Mouse (Mus musculus) thymus, postnatal 4 days (tissue): Measurements from ENCODE around the gene Tpcn1.

Source experiments
- DNase-seq: peaks from one replicate; pipeline ENCODE4 v3.0.0; 2021

The Tpcn1 gene

DNA sequence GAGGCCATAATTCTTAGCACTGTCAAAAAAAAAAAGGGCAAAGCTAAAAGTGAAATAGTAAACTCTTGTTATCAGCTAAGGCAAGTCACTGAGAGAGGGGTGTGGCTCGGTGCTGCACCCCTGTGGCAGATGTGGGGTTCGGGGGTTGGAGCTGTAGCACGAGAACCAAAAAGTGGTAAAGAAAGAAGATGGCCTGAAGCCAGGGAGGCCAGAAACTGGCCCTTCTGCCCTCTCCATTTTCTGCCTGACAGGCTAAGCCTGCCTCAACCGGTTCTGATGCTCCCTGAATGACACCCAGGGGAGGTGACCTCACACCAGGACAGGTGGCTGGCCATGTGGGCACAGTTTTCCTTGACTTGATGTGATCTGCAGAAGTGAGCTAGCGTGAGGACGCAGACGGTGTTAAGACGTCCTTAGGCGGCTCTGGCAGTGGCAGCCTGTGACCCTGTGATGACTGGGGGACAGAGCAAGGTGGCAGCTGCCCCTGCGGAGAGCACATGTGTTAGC, 10.5 kb downstream of the Tpcn1 start:
- peak; percentile 86 for DNase-seq

- peak; percentile 77 for DNase-seq
Observed at GRCm38 (mm10) chr5:120576781-120577301, 11.6 kb downstream of the Tpcn1 start.

- no peak for DNase-seq
Observed at GRCm38 (mm10) chr5:120574469-120575063, 13.9 kb downstream of the Tpcn1 start.

DNA sequence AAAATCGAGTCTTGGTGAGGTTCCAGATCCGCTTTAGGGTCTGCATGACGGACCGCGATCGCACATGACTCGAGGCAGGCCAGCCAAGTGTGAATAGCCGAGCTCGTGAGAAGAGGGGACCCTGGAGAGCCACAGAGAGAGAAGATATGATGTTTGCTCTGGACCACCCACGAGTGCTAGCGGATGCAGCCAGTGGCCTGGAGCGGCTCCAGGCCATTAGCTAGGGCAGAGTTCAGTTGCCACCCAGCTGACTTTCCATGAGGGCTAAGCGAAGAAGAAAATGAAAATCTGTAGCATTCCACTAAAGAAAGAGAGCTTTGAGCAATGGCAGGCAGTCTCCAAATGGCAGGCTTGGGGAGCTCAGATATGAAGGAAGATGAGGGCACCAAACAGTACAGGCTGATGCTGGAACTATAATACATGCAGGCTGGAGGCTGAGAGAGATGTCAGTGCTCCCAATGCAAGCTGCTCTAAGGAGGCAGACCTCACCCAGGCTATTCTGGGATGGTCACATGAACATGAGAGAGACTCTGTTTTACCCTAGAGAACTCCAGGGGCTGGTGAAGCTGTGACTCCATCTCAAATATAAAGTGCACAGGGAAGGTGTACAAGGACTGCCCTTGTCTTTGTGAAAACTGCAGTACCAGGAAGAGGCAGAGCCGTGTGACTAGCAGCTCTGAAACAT, 17.3 kb downstream of the Tpcn1 start:
- no peak for DNase-seq

- no peak for DNase-seq
Observed at GRCm38 (mm10) chr5:120570289-120570897, 18.1 kb downstream of the Tpcn1 start.

- DNase-seq = no peak
Observed at GRCm38 (mm10) chr5:120569791-120570190, 18.7 kb downstream of the Tpcn1 start.

DNA sequence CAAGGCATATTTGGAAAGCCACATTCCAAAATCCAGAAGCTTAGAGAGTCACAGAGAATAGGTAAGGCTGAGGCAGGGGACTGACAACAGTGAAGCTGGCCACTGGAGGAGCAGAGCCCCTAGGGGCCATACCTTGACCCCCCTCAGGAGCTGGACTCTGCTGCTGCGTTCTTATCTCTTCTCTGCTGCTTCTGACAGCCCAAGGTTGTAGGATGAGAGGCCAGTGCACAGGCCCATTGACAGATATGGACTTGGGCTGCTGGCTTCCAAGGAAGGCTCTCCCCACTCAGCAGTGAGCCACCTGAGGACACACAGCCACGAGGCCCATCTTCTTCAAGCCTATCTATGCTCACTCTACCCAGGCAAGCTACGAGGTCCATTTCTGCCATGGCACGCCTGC, 19.5 kb downstream of the Tpcn1 start:
- DNase-seq = no peak

DNA sequence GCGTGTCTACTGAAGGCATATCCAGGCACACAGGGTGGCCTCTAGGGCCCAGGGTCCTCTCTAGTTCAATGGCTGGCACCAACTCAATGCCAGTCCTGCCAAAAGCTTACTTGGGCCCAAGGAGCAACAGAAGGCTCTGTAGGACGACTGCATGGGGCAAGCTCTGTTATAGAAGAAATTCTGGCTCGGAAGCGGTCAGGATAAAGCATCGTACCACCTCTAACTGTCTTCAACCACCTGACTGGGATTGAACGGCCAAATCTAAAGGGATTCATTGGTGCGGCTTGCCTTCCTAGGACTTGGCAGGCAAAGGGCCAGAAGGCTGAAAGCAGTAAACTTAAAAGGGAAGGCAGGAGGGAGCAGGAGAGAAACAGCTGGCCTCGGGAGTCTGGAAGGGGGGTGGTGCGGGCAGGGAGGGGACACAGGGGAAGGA, 20.1 kb downstream of the Tpcn1 start:
- no peak for DNase-seq

DNA sequence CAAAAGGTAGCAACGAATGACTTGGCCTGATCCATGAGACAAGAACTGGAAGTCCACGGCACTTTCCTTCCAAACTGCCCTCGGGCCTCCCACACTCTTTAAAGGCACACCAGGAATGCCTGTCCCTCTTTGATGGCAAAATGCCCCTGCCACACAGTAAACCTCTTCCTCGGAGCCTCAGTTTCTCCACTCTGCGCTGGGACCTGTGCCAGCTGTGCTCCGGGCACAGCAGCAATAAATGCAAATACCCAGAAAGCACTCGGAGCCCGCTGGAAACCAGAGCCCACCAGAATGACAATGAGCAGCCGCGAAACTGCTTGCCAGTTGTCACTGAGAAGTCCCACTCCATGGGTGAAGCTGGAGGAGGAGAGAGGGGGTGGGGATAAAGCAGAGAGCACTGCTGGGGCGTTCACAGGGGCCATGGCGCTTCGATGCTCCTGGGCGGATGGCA, 20.7 kb downstream of the Tpcn1 start:
- no peak for DNase-seq

- DNase-seq = no peak
Observed at GRCm38 (mm10) chr5:120567253-120567701, 21.2 kb downstream of the Tpcn1 start.

- no peak for DNase-seq
Observed at GRCm38 (mm10) chr5:120566681-120567252, 21.7 kb downstream of the Tpcn1 start.

GRCm38 (mm10) chr5:120566101-120566500, 22.4 kb downstream of the Tpcn1 start:
- DNase-seq = no peak

GRCm38 (mm10) chr5:120565171-120565905, 23.1 kb downstream of the Tpcn1 start:
- DNase-seq = no peak

- no peak for DNase-seq
Observed at GRCm38 (mm10) chr5:120563914-120564311, 24.6 kb downstream of the Tpcn1 start.

DNA sequence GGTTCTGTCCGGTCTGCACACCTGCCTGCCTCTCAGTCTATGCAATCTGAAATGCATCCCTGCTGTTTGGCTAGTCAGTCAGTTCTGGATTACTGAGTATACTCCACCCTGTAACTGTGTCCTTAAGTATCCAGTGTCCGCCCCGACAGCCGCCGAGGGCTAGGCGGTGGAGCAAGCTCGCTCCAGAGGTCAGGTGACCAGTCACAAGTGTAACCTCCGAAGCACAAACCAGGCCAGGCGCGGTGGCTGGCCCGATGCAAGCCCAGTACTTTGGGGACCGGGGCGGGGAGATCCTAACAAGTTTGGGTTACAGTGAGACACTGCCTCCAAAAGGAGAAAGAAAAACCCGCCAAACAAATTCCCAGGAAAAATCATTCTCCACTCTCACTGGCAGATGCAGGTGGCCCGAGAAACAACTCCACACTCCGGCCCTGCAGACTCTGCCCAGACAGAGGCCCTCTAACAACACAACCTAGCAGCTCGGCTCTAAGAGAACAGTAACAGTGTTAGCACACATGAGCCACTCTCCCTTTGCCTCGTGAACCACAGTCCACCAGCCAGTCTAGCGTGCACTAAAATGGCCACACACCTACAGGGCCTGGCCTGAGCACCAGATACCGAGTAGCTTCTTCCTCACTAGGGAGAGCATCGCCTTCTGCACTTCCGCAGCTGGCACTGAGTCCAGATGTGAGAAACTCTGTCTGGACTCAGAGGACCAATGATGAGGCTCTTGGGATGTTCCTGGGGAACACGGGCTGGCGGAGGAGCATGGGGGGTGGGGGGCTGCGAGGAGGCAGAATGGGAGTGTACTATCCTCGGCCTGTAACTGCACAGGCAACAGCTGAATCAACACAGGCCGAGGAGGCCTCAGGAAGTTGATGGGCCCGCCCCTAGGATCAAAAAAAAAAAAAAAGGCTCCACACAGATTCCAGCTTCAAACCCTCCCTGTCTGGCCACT, 25.2 kb downstream of the Tpcn1 start:
- DNase-seq = no peak

DNA sequence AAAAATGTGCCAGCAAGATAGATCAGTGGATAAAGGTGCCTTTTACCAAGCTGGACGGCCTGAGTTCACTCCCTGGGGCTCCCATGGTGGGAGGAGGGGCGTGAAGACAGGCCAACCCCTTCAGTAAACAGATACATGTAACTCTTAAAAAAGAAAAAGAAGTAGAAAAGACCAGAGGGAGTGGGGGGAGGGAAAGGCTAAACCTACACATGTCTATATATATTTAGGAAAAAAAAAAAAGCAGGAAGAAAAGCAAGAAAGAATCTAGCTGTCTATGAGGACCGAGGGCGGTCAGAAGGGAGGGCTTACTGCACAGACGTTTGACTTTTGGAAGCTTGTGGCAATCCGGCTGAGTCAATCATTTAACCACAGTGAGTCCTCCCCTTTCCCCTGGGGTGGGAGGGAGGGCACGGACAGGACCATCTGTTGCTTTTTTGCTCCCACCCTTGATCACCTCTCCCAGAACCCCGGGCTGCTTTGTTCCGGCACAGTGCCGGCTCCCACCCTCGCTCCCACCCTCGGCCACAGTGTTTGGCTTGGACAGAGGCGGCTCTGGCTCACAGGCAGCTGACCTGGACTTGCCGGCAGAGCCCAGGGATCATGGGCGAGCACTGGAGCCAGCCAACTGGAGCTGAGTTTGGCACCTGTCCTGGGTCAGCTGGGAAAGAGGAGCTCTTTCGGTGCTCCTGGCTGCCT, 27.7 kb downstream of the Tpcn1 start:
- no peak for DNase-seq

DNA sequence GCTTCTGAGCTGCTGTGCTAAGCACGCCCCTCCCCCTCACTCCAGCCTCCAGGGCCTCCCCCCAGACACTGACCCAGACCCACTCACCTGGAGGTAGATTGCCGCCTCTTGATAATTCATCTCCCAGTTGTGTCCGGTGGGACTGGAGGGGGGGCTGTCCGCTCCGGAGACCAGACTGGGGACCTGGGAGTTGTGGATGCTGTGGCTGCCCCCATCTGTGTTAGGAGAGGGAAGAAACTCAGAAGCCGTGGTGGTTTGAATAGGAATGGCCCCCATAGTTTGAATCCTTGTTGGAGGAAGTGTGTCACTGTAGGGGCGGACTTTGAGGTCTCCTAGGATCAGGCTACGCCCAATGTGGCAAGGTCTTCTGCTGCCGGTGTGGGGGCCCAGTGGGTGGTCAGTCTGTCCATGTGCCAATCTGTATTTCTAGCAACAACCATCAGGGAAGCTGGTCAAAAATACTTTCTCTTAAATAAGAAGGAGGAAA, 28.3 kb downstream of the Tpcn1 start:
- no peak for DNase-seq

DNA sequence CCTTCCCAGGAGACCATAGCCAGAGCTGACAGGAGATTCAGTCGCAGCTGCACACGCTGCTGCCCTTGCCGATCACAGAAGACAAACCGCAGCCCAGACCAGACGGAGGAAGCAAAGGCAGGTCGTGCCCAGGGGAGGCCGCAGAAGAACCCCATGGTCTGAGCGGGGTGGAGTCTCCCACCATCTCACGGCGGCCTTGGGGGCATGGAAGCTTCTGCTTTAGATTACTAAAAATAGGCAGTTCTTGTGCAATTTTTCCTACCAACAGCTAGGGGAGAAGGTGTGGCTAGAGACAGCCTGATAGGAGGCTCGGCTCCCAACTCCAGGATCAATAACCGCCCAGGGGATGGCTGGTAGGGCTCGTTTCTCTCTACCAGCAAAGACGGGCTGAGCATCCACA, 29.7 kb downstream of the Tpcn1 start:
- no peak for DNase-seq

- DNase-seq = no peak
Observed at GRCm38 (mm10) chr5:120558041-120558440, 30.4 kb downstream of the Tpcn1 start.

DNA sequence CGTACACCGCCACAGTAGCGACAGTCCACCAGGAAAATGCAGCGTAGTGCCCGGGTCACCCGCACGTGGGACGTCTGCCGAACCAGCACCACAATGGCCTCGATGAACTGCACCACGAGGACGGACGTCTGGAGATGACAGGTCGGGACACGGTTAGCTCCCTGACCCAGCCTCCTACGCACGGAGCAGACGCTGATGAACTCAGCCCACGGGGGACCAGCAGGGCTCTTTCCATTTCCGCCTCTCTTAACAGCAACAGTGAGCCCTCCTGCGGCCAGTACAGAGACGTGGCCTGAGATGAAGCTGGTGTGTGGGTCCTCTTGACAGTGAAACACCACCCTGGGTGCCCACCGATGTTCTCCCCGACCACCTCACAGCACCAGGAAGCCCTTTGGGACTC, 32.6 kb downstream of the Tpcn1 start:
- no peak for DNase-seq

DNA sequence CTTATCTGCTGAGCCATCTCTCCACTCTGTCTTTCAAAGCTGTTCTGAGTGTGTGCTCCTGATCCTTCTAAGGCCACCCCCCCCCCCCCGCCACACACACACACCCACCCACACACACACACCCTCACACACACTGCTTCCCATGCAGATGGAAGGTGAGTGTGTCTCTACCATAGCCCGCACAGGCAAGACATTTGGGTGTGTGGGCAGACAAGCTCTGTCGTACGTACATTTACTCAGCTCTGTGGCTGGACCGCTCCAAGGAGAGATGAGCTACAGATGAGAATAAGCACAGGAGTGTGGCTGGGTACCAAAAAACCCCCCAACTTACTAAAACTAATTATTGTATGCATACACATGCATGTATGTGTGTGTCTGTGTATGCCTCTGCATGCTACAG, 37.8 kb downstream of the Tpcn1 start:
- DNase-seq = no peak
